Mouse (Mus musculus): ENCODE results near the gene Ulbp1.
"Not testable (repeated sequence)": the region's sequence is repeated elsewhere in the genome, so short reads cannot be mapped to it uniquely, and the experiment has no call there.

Ulbp1 gene

GRCm38 (mm10) chr10:7473197-7473889 lies at the start of gene Ulbp1:
Gene Ulbp1, minus strand, starts transcription at chr10:7473638.
- DNase-seq (ENCODE audit: low spot score in 2 of 2): peak; percentile 36 to 63

GRCm38 (mm10) chr10:7498180-7498579 lies 24.7 kb upstream of the Ulbp1 start:
- DNase-seq (ENCODE audit: low spot score in 2 of 2): not testable (repeated sequence)

- DNase-seq (ENCODE audit: low spot score in 2 of 2): not testable (repeated sequence)
Observed at GRCm38 (mm10) chr10:7492384-7492783, 18.9 kb upstream of the Ulbp1 start.

- DNase-seq (ENCODE audit: low spot score in 2 of 2): no peak
Observed at GRCm38 (mm10) chr10:7483650-7484049, 10.2 kb upstream of the Ulbp1 start.

GRCm38 (mm10) chr10:7474225-7474624 lies 787 bp upstream of the Ulbp1 start:
- not testable (repeated sequence) for DNase-seq (ENCODE audit: low spot score in 2 of 2)

- DNase-seq (ENCODE audit: low spot score in 2 of 2): no peak
Observed at GRCm38 (mm10) chr10:7471664-7472063, 1.8 kb downstream of the Ulbp1 start.

- DNase-seq (ENCODE audit: low spot score in 2 of 2): no peak
Observed at GRCm38 (mm10) chr10:7470457-7470856, 3.0 kb downstream of the Ulbp1 start.

GRCm38 (mm10) chr10:7469716-7470414 lies 3.6 kb downstream of the Ulbp1 start:
- DNase-seq (ENCODE audit: low spot score in 2 of 2): peak in 1 of 2 experiments; percentile 33

- no peak for DNase-seq (ENCODE audit: low spot score in 2 of 2)
Observed at GRCm38 (mm10) chr10:7462006-7462405, 11.4 kb downstream of the Ulbp1 start.

- no peak for DNase-seq (ENCODE audit: low spot score in 2 of 2)
Observed at GRCm38 (mm10) chr10:7438928-7439327, 34.5 kb downstream of the Ulbp1 start.

- no peak for DNase-seq (ENCODE audit: low spot score in 2 of 2)
Observed at GRCm38 (mm10) chr10:7393143-7394035, 80.0 kb downstream of the Ulbp1 start.

GRCm38 (mm10) chr10:7391935-7392930 lies 81.2 kb downstream of the Ulbp1 start:
- DNase-seq (ENCODE audit: low spot score in 2 of 2): peak in 1 of 2 experiments; percentile 16

- DNase-seq (ENCODE audit: low spot score in 2 of 2): peak in 1 of 2 experiments; percentile 34
Observed at GRCm38 (mm10) chr10:7391561-7391934, 81.9 kb downstream of the Ulbp1 start.

GRCm38 (mm10) chr10:7391108-7391507 lies 82.3 kb downstream of the Ulbp1 start:
- peak in 1 of 2 experiments; percentile 28 for DNase-seq (ENCODE audit: low spot score in 2 of 2)

Measured in urinary bladder, adult 18-20 months (tissue).